Mouse (Mus musculus): ENCODE measurements around the gene Lyrm9.

GRCm38 (mm10) chr11:78879727-78880126, 53.3 kb downstream of the Lyrm9 start:
- TF ChIP-seq CTCF (IDR thresholded peaks at IDR 0.05; ENCODE audit: insufficient read depth, low read length) (no peak), POLR2A (IDR thresholded peaks at IDR 0.05; ENCODE audit: borderline replicate concordance, extremely low read depth, low read depth, low read length) (no peak)

Data from lung, adult 2 months (tissue).